Mouse (Mus musculus): ENCODE results near the gene Dab2.

The Dab2 gene

GRCm38 (mm10) chr15:6461381-6461780, 161.8 kb downstream of the Dab2 start:
- DNase-seq (ENCODE audit: extremely low read depth, low read depth, low spot score): no peak

GRCm38 (mm10) chr15:6463361-6463923, 163.9 kb downstream of the Dab2 start:
- DNase-seq (ENCODE audit: extremely low read depth, low read depth, low spot score): no peak

GRCm38 (mm10) chr15:6466995-6467394, 167.4 kb downstream of the Dab2 start:
- DNase-seq (ENCODE audit: extremely low read depth, low read depth, low spot score): no peak

- no peak for DNase-seq (ENCODE audit: extremely low read depth, low read depth, low spot score)
Observed at GRCm38 (mm10) chr15:6468845-6469244, 169.3 kb downstream of the Dab2 start.

GRCm38 (mm10) chr15:6469384-6469783, 169.8 kb downstream of the Dab2 start:
- no peak for DNase-seq (ENCODE audit: extremely low read depth, low read depth, low spot score)

GRCm38 (mm10) chr15:6483561-6483960, 184.0 kb downstream of the Dab2 start:
- no peak for DNase-seq (ENCODE audit: extremely low read depth, low read depth, low spot score)
